Mouse (Mus musculus) common myeloid progenitor, adult 5-6 weeks (primary cell): Measurements from ENCODE around the gene Lamtor2. TPM values are rescaled to one million over a fixed set of nuclear protein-coding genes. Genes with fewer than 3 reads are reported as not detected.

Source experiments
- ATAC-seq: replicated peaks from 2 replicates; pipeline ENCODE4 v1.8.0; 2016; ENCODE audit warnings: low read depth, mild to moderate bottlenecking, moderate TSS enrichment, inconsistent platforms; ENCODE audit not compliant: poor library complexity, severe bottlenecking
- total RNA-seq: library from RNA; stranded (forward); fragments of 200-1000, 187-1606 nt; gene quantifications from 2 replicates; pipeline ENCODE4 v1.2.3, GENCODE M21; 2017

Gene Lamtor2
- total RNA-seq, 1 experiment from 2014 or later: 47.2 TPM

DNA sequence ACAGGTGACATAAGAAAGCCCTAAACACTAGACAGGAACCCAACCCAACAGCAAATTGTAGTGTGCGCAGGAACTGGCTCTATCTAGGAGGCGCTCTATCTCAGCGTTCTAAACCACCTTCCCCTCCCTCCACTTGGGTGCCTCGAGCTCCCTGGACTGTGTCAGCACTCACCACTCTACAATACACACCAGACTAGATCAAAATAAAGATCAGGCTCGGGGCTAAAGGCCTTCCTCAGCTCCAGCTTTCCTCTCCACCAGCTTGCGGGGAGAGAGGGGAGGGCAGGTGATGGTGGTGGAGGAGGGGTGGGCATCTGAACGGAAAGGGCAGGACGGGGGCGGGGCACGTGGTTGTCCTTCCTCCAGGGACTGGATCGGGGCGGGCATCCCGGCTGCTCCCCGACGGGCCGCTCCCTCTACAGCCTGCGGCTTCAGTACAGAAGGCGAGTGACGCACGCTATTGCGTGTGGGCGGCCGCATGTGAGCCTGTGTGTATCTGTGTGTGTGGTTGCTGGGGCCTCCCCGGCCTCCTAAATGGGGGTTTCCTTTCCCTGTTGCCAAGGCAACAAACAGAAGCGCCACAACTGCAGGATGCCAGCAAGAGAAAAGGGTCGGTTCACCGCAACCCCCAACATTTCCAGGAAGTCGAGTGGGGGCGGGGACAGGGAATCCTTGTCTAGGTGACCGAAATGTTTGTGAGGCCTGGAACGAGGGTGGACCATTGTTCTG, 43.0 kb downstream of the Lamtor2 start, which contains the start of gene Lmna:
Gene Lmna (minus strand): TSS at position 265 of the 729 bp plus-strand sequence.
- peak; percentile 93 for ATAC-seq

DNA sequence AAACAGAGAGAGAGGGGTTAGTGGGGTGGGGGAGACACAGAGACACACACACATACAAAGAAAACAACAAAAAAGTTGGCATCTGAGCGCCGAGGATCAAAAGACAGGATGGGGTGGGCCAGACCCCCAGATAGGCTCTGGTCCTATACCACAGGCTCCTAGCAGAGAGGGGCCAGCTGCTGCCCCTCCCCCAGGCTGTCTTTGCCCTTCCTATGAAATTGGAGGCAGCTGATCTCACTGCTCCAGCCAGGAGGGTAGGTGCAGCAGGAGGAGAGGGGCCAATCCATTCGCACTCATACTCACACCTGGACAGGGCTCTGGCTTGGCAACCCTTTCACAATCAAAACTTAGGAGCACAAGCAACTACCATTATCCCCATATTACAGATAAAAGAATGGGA, 43.6 kb downstream of the Lamtor2 start:
- no peak for ATAC-seq

DNA sequence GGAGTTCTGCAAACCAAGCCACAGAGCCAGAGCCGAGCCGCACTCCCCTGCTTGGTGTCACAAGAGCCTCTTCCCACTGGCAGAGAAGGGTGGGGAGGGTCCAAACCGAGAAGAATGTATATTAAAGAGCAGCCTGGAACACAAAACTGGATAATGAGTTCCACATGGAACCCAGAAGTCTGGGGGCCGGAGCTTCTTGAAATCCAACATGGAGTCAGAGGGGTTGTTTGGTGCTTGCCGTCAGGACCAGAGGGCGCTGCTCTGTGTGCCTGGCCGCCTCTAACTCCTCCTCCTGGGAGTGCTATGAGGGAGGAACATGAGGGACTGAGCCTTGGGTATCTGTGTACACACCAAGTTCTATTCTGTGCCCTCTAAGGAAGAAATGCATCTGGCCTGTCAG, 47.1 kb downstream of the Lamtor2 start:
- no peak for ATAC-seq

DNA sequence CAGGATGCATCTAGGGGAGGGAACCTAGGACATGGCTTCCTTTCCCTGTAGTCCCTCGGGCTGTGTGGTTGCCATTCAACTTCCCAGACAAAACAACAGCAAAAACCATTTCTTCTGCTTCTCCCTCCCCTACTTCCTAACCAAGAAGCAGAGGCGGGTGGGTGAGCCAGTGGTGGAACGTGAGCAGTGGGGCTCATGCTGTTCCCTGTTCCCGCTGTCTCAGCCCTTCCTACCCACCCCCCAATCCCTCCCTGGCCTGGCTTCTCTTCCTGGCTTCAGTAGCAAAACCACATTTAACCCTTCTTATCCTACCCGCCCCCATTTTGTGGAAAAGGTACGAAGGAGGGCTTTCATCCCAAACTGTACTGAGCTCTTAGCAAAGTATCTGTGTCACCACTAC, 47.8 kb downstream of the Lamtor2 start:
- ATAC-seq: no peak

DNA sequence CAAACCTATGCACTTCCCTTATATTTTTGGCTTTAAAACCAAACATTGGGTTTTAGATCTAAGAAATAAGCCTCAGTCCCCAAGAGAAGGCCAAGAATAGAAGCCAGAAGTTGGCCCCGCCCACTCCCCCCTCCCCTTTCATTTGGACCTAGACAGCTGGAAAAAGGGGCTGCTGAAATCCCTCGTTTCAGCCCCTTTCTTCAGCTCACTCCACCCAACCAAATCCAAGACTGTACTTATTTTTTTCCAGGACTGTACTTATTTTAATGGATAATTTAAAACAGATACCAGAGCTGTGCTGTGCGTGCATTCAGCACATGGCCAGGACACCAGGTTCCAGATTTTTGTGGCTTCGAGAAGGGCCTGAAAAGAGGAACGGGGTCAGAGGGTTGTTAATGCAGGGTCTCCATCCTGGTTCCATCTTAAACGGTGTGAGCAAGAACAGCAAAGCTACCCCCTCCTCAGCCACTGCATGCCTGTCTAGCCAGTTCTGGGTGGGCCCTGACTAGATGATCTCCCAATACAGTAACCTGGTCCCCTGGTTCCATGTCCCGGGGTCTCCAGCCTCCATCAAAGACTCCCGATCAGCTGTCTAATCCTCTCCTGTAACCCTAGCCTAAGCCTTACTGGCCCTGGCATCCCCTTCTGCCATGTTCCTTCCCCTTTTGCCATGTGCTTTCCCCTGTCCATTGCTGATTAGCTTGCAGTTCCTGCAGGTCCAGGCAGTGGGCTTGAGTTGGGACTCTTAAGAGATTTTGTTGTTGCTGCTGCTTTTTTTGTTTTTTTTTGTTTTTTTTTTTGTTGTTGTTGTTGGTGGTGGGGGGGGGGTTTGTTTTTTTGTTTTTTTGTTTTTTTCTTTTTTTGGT, 48.8 kb downstream of the Lamtor2 start:
- no peak for ATAC-seq

DNA sequence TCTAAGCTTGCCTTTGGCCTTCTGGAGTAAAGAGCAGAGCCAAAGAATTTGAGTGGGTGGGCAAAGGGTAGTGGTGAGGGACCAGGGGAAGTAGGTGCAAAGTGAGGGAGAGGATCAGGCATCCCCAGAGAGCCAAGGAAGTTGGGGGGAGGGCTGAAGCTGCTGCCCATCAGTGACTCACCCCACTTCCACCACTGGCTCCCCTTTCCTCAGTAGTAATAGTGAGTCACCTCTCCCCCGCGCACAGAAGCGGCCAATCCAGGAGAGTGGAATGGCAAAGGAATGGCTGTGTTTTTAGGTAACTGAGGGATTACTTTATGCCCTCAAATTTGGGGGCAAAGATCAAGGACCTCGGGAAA, 49.4 kb downstream of the Lamtor2 start:
- no peak for ATAC-seq

DNA sequence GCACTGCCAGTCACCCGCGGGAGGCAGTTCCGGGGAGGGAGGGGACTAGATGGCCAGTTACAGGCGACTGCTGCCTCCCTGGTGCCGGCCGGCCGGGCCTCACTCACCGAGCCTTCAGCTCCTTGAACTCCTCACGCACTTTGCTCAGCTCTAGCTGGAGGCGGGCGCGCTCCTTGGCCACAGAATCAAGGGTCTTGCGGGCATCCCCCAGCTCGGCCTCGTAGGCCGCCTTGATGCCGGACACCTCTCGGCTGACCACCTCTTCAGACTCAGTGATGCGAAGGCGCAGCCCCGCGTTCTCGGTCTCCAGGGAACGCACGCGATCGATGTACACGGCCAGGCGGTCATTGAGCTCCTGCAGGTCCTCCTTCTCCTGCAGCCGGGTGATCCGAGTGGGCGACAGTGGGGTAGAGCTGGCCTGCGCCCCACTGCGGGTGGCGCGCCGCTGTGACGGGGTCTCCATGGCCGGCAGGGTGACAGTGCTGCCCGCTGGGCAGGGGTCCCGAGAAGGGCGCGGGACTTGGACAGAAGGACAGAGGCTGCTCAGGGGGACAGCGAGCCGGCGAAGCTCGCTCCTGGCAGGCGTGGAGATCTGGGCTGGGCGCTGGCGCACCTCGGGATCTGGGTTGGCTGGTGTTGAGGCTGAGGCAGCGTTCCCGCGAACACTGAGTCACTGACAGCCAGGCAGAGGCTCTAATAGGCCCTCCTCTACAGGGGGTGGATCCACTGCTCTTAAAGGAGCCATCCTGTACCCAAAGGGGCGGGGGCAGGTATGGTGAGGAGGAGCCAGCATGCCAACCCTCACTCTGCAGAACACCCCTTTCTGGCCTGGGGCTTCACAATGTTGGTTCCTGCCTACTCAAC, 50.0 kb downstream of the Lamtor2 start:
- peak; percentile 84 for ATAC-seq

DNA sequence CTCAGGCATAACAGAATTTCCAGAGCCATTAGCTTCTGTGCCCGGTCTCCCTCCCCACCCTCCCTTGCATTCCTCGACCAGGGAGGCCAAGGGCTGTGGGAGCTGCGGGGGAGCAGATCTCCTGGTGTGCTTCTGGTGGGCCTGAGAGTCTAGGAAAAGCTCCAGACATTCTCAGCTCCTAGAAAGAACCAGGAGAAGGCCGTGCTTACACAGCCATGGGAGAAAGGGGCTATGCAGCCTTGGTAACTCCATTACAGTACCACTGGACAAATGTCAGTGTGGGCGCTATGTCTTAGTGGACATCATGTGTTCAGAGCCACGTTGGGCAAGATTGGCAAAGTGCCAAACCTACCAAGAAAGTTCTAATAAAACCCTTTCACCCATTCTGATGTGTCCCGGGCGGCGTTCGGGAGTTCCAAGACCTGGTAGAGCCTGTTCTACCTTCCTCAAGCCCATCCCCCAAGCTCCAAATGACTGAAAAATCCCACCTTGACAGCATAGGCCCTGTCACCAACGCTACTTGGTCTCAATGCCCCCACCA, 50.8 kb downstream of the Lamtor2 start:
- no peak for ATAC-seq

DNA sequence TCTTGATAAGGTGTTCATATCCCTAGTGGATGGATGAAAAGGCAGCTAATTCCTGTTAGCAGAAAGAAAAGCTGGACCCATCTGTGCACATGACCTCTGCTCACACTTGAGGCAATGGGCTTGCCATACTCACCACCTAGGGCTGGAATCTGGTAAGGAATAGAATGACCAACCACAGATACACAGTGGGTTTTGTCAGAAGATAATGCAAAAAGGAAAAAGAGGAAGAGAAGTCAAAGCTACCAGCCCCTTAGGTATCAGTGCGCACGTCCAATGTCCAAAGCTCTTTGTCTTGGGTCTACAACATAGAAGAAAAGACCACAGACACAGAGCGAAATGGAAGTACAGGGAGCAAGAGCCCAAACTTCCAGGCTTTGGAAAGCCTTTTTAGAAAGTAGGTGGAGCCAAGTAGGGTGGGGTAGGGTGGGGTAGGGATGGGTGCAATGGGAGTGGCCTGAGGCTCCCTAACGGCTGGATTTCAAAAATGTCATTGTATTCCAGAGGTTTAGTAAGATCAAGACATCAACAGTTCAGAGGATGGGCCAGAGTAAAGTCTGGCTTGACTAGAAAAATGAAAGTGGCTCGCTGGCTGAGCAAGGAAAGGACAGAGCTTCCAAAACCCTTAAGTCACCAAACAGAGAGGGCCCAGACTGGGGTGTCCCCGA, 51.4 kb downstream of the Lamtor2 start:
- no peak for ATAC-seq

DNA sequence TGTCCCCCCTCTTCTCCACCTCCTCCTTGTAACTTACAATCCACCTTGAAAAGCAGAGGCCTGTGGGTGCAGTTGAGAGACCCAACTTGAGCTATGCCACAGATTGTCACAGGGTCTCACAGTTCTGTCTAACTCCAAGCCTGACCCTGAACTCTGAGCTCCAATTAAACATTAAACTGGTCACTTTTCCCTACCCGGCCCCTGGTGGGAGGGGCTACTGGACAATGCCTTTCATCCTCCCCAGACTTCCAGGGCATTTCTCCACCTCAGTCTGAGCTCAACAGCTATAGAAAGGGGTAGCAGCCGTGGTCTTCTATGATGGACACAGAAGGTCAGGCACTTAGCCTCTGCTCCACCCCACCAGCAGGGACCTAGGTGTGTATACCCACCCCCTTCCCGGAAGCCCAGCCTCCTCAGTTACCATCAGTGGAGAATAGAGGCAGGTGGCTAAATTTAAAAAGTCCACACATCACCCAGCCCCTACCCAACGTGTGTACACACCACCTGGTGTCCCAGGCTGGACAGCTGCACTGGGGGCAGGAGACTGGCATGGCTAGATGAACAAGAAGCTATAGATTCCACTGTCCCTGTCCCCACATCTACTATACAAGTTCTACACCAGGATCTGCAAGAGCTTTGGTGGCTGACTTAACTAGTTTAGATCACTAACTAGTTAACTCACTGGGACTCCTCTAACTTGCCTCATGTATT, 52.1 kb downstream of the Lamtor2 start:
- no peak for ATAC-seq

DNA sequence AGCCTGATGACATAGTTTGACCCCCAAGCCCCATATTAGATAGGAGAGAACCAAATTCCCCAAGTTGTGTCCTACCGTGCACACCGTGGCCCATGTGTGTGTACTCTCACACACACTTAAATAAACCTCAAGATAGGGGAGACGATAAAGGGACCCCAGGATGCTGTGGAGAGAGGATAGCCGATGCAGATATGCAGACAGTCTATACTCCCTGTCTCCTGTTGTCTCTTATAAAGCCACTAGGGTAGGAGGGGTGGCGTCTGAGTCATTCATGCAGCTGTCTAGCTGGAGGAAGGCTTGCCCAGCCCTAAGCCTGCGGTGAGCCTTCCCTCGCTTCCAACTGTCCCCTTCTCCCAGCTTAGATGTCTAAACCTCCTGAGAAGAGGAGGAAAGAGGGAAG, 52.8 kb downstream of the Lamtor2 start:
- ATAC-seq: no peak

Other genes starting within 250 kb of the Lamtor2 start
- 8.6 and 19.4 TPM in 2 replicates for gene Glmp, start 228.1 kb downstream of the Lamtor2 start, total RNA-seq
- gene Tmem79, start 216.9 kb downstream of the Lamtor2 start, total RNA-seq: 6.7 TPM in 1 of 2 replicates, not detected in the other
- gene Smg5, start 216.8 kb downstream of the Lamtor2 start, total RNA-seq: 48.9 and 61.2 TPM in 2 replicates
- not detected in 2 replicates for gene Paqr6, start 188.5 kb downstream of the Lamtor2 start, total RNA-seq
- not detected in 2 replicates for gene Bglap3, start 180.3 kb downstream of the Lamtor2 start, total RNA-seq
- not detected in 2 replicates for gene Bglap2, start 174.4 kb downstream of the Lamtor2 start, total RNA-seq
- gene Bglap, start 168.6 kb downstream of the Lamtor2 start, total RNA-seq: not detected in 2 replicates
- 88.3 and 107 TPM in 2 replicates for gene Pmf1, start 142.7 kb downstream of the Lamtor2 start, total RNA-seq
- 16.8 and 17.1 TPM in 2 replicates for gene Slc25a44, start 127.9 kb downstream of the Lamtor2 start, total RNA-seq
- gene Sema4a, start 91.9 kb downstream of the Lamtor2 start, total RNA-seq: 2.5 and 4.7 TPM in 2 replicates
- 19.3 and 25.6 TPM in 2 replicates for gene Lmna, start 43.1 kb downstream of the Lamtor2 start, total RNA-seq
- gene Mex3a, start 20.7 kb downstream of the Lamtor2 start, total RNA-seq: 7.2 and 9.6 TPM in 2 replicates
- gene Rab25, start 4.8 kb downstream of the Lamtor2 start, total RNA-seq: not detected in 2 replicates
- 47.1 and 48.5 TPM in 2 replicates for gene Ubqln4, start 684 bp upstream of the Lamtor2 start, total RNA-seq
- 144 and 157 TPM in 2 replicates for gene Ssr2, start 22.8 kb upstream of the Lamtor2 start, total RNA-seq
- gene Arhgef2, start 52.9 kb upstream of the Lamtor2 start, total RNA-seq: 92.2 and 93.1 TPM in 2 replicates
- gene Rxfp4, start 100.1 kb upstream of the Lamtor2 start, total RNA-seq: not detected in 2 replicates
- gene Khdc4, start 132.7 kb upstream of the Lamtor2 start, total RNA-seq: 52.6 and 71.2 TPM in 2 replicates
- gene Rit1, start 163.8 kb upstream of the Lamtor2 start, total RNA-seq: 15.3 TPM in 2 replicates
- 0.82 and 1.3 TPM in 2 replicates for gene Syt11, start 222.1 kb upstream of the Lamtor2 start, total RNA-seq